Mouse (Mus musculus) heart, adult 2 months (tissue): ENCODE measurements around the gene Nat8f6. TPM values are rescaled to one million over a fixed set of nuclear protein-coding genes. Genes with fewer than 3 reads are reported as not detected.
"Not testable (repeated sequence)": the region's sequence is repeated elsewhere in the genome, so short reads cannot be mapped to it uniquely, and the experiment has no call there.

Experiments used
- DNase-seq, 2 experiments: peaks; one replicate each; pipeline ENCODE4 v3.0.0; 2021
- H3K27ac ChIP-seq: fragments of 200-600 bp; 2 replicates; pipeline ENCODE4 v1.8.1; 2022
- H3K27me3 ChIP-seq: fragments of 200-500 bp; 2 replicates; pipeline ENCODE4 v1.6.1; 2012; ENCODE audit warnings: mild to moderate bottlenecking, low read length, inconsistent platforms, mixed read lengths; ENCODE audit not compliant: control insufficient read depth, insufficient read depth
- H3K36me3 ChIP-seq: fragments of 200-500 bp; 2 replicates; pipeline ENCODE4 v1.6.1; 2012; ENCODE audit warnings: low read length, inconsistent platforms; ENCODE audit not compliant: control insufficient read depth, insufficient read depth
- H3K4me1 ChIP-seq: fragments of 200-500 bp; 2 replicates; pipeline ENCODE4 v1.6.1; 2011; ENCODE audit warnings: low read length; ENCODE audit not compliant: control insufficient read depth, insufficient read depth
- H3K4me3 ChIP-seq: fragments of 200-600 bp; 2 replicates; pipeline ENCODE4 v1.8.1; 2022
- H3K79me2 ChIP-seq: fragments of 200-500 bp; replicated peaks from 2 replicates; pipeline ENCODE4 v1.6.1; 2012; ENCODE audit warnings: mild to moderate bottlenecking, inconsistent platforms, low read length, moderate library complexity, mixed read lengths; ENCODE audit not compliant: control insufficient read depth, insufficient read depth
- H3K9ac ChIP-seq: fragments of 200-500 bp; 2 replicates; pipeline ENCODE4 v1.6.1; 2012; ENCODE audit warnings: low read depth, mild to moderate bottlenecking, control low read depth, inconsistent platforms, low read length, mixed read lengths
- CTCF ChIP-seq: fragments of 200-600 bp; IDR thresholded peaks from 2 replicates; pipeline ENCODE4 v1.8.1; 2022; ENCODE audit warnings: antibody characterized with exemption, mild to moderate bottlenecking, moderate library complexity
- EP300 ChIP-seq: fragments of 200-500 bp; IDR thresholded peaks from 2 replicates; pipeline ENCODE4 v1.6.1; 2011; ENCODE audit warnings: low read depth, low read length, control low read depth; ENCODE audit not compliant: insufficient read depth
- POLR2A ChIP-seq: fragments of 200-500 bp; IDR thresholded peaks from 2 replicates; pipeline ENCODE4 v1.6.1; 2011; ENCODE audit warnings: mild to moderate bottlenecking, low read depth, low read length, control low read depth; ENCODE audit not compliant: insufficient read depth
- WGBS: fragments of 180-500 bp; shearing (Covaris S2); methylation state at CpG from one replicate; pipeline ENCODE4 v1.1.7; 2018; 5-methylcytosine and 5-hydroxymethylcytosine counted together
- intact Hi-C: fragments of 180-260 bp; cut with DNase I; formaldehyde crosslinking; loops from one replicate; pipeline ENCODE4 v1.15.1; 2025
- polyA plus RNA-seq: library from polyadenylated mRNA; depleted of rRNA; stranded (reverse); fragments of >200 nt; gene quantifications from 2 replicates; pipeline ENCODE4 v1.2.3, GENCODE M21; 2012
- total RNA-seq, 2 experiments: library from RNA; stranded (reverse); gene quantifications; 2 replicates each; pipeline ENCODE4 v1.2.3; 2021

The Nat8f6 gene
- total and polyA plus RNA-seq, 3 experiments = 0.18 to 0.29 TPM; not detected in 1

GRCm38 (mm10) chr6:85851062-85851773, 30.5 kb upstream of the Nat8f6 start:
- no peaks in the 10 kb centered on the region for H3K36me3 ChIP-seq
- H3K9ac ChIP-seq = no peak overlapping the region
- no peaks in the 10 kb centered on the region for H3K27me3 ChIP-seq
- no peaks in the 10 kb centered on the region for H3K79me2 ChIP-seq
- WGBS = 81% methylated on average over 7 of the region's 7 CpGs
- H3K27ac ChIP-seq = no peak overlapping the region
- H3K4me1 ChIP-seq = no peaks in the 10 kb centered on the region
- H3K4me3 ChIP-seq = no peak overlapping the region
- no peak for DNase-seq
- no peak for TF ChIP-seq CTCF
- no peak for TF ChIP-seq POLR2A
- TF ChIP-seq EP300 = no peak
- intact Hi-C loops = no loop called here

GRCm38 (mm10) chr6:85849240-85849639, 28.5 kb upstream of the Nat8f6 start:
- no peak overlapping the region for H3K9ac ChIP-seq
- intact Hi-C loops = no loop called here
- H3K4me1 ChIP-seq = no peaks in the 10 kb centered on the region
- no peaks in the 10 kb centered on the region for H3K36me3 ChIP-seq
- no peaks in the 10 kb centered on the region for H3K27me3 ChIP-seq
- TF ChIP-seq CTCF = no peak
- TF ChIP-seq POLR2A = no peak
- no peak for TF ChIP-seq EP300
- H3K79me2 ChIP-seq = no peaks in the 10 kb centered on the region
- no peak for DNase-seq
- H3K27ac ChIP-seq = no peak overlapping the region
- 34% methylated on average over 2 of the region's 2 CpGs for WGBS
- no peak overlapping the region for H3K4me3 ChIP-seq

- 84% methylated on average over 4 of the region's 4 CpGs for WGBS
- H3K4me1 ChIP-seq = no peaks in the 10 kb centered on the region
- H3K27ac ChIP-seq = no peak overlapping the region
- no peak overlapping the region for H3K9ac ChIP-seq
- no peak overlapping the region for H3K4me3 ChIP-seq
- H3K36me3 ChIP-seq = no peaks in the 10 kb centered on the region
- intact Hi-C loops = no loop called here
- TF ChIP-seq CTCF (no peak), POLR2A (no peak), EP300 (no peak)
- no peak for DNase-seq
- H3K27me3 ChIP-seq = no peaks in the 10 kb centered on the region
- no peaks in the 10 kb centered on the region for H3K79me2 ChIP-seq
Measured at GRCm38 (mm10) chr6:85848140-85848539, 27.4 kb upstream of the Nat8f6 start.

GRCm38 (mm10) chr6:85846921-85847320, 26.2 kb upstream of the Nat8f6 start:
- Histone ChIP-seq H3K4me3 (no peak overlapping the region), H3K4me1 (no peaks in the 10 kb centered on the region), H3K27ac (no peak overlapping the region), H3K79me2 (no peaks in the 10 kb centered on the region), H3K9ac (no peak overlapping the region), H3K27me3 (no peaks in the 10 kb centered on the region), H3K36me3 (no peaks in the 10 kb centered on the region)
- WGBS = 36% methylated on average over 1 of the region's 1 CpGs
- TF ChIP-seq POLR2A (no peak), EP300 (no peak), CTCF (no peak)
- no peak for DNase-seq
- intact Hi-C loops = no loop called here

- intact Hi-C loops, H3K27me3 ChIP-seq, H3K79me2 ChIP-seq, H3K9ac ChIP-seq, H3K4me1 ChIP-seq, H3K27ac ChIP-seq, H3K4me3 ChIP-seq, DNase-seq, H3K36me3 ChIP-seq: not testable (repeated sequence)
- WGBS = 82% methylated on average over 25 of the region's 25 CpGs
Measured at GRCm38 (mm10) chr6:85843677-85844458, 23.1 kb upstream of the Nat8f6 start.

GRCm38 (mm10) chr6:85839982-85840381, 19.2 kb upstream of the Nat8f6 start:
- 51% methylated on average over 4 of the region's 4 CpGs for WGBS
- no peaks in the 10 kb centered on the region for H3K79me2 ChIP-seq
- intact Hi-C loops = loop anchor here (5.0 kb wide), 1 partner anchor 167 kb away; no protein-coding TSS in a partner anchor

More at GRCm38 (mm10) chr6:85839982-85840381, 19.2 kb upstream of the Nat8f6 start:
- Histone ChIP-seq H3K4me1 (no peaks in the 10 kb centered on the region; the same call in 1 of the 2 replicates), H3K27me3 (no peaks in the 10 kb centered on the region), H3K36me3 (no peaks in the 10 kb centered on the region), H3K9ac (no peak overlapping the region), H3K4me3 (no peak overlapping the region), H3K27ac (no peak overlapping the region)
- no peak for DNase-seq
- no peak for TF ChIP-seq EP300
- no peak for TF ChIP-seq CTCF
- no peak for TF ChIP-seq POLR2A
